Mouse (Mus musculus) kidney, embryonic 15.5 days (tissue): ENCODE data around the gene Fam19a4. TPM values are rescaled to one million over a fixed set of nuclear protein-coding genes. Genes with fewer than 3 reads are reported as not detected.
A peak's percentile ranks its signal among the peaks of the same experiment; 100 is the strongest.

Source experiments
- ATAC-seq: fragments of 200-750 bp; cut with Nextera tagmentation; replicated peaks from 2 replicates; pipeline ENCODE4 v1.8.0; 2017; ENCODE audit warnings: moderate TSS enrichment; ENCODE audit not compliant: low FRiP score
- H3K27ac ChIP-seq: fragments of 300-500 bp; sonication (generic); 2 replicates; pipeline ENCODE4 v1.5.1; 2015; ENCODE audit warnings: mild to moderate bottlenecking, inconsistent platforms
- H3K27me3 ChIP-seq: fragments of 300-500 bp; sonication (generic); 2 replicates; pipeline ENCODE4 v1.6.1; 2015; ENCODE audit warnings: inconsistent platforms
- H3K36me3 ChIP-seq: fragments of 300-500 bp; sonication (generic); 2 replicates; pipeline ENCODE4 v1.6.1; 2015; ENCODE audit warnings: inconsistent platforms
- H3K4me1 ChIP-seq: fragments of 300-500 bp; sonication (generic); 2 replicates; pipeline ENCODE4 v1.6.1; 2015; ENCODE audit warnings: inconsistent platforms
- H3K4me2 ChIP-seq: fragments of 300-500 bp; sonication (generic); 2 replicates; pipeline ENCODE4 v1.6.1; 2015; ENCODE audit warnings: moderate library complexity, mild to moderate bottlenecking, inconsistent platforms
- H3K4me3 ChIP-seq: fragments of 300-500 bp; sonication (generic); replicated peaks from 2 replicates; pipeline ENCODE4 v1.5.1; 2015; ENCODE audit warnings: mild to moderate bottlenecking, inconsistent platforms
- H3K9ac ChIP-seq: fragments of 300-500 bp; sonication (generic); 2 replicates; pipeline ENCODE4 v1.6.1; 2015; ENCODE audit warnings: mild to moderate bottlenecking, inconsistent platforms
- H3K9me3 ChIP-seq: fragments of 300-500 bp; sonication (generic); replicated peaks from 2 replicates; pipeline ENCODE4 v1.6.1; 2016; ENCODE audit warnings: inconsistent platforms
- WGBS: fragments of 180-500 bp; shearing (Covaris S2); methylation state at CpG from one replicate; pipeline ENCODE4 v1.1.7; 2015; ENCODE audit warnings: mixed read lengths; 5-methylcytosine and 5-hydroxymethylcytosine counted together
- polyA plus RNA-seq: library from polyadenylated mRNA; unstranded; fragments of >200 nt; fragmentation: Nextera tagmentation; extraction: Ambion mirVana; gene quantifications from 2 replicates; pipeline ENCODE4 v1.2.1, GENCODE M21; 2015

The Fam19a4 gene
- 0.98 and 1.00 TPM in 2 replicates for polyA plus RNA-seq

GRCm38 (mm10) chr6:97060074-97060681, at the start of gene Fam19a4:
Fam19a4 (minus strand) TSS chr6:97060413.
- peak; percentile 96 for ATAC-seq
- whole genome bisulfite sequencing: under 1% methylated on average over 30 of the region's 30 CpGs

GRCm38 (mm10) chr6:97106777-97107176, 46.6 kb upstream of the Fam19a4 start:
- 14% methylated on average over 2 of the region's 2 CpGs for WGBS
- Histone ChIP-seq H3K36me3 (peaks cover 4% of the 10 kb centered on the region), H3K9me3 (no peaks in the 10 kb centered on the region), H3K27ac (no peak overlapping the region), H3K27me3 (0 out of 2 replicates have a peak, but pooled peaks cover 15% of the 10 kb centered on the region), H3K9ac (no peak overlapping the region), H3K4me1 (peaks cover 7% of the 10 kb centered on the region), H3K4me3 (no peak overlapping the region), H3K4me2 (no peak overlapping the region)
- ATAC-seq: peak; percentile 77

More at GRCm38 (mm10) chr6:97060074-97060681, at the start of gene Fam19a4:
- Histone ChIP-seq H3K9me3 (no peaks in the 10 kb centered on the region), H3K9ac (no peak within 1 kb of the TSS; the same call in 1 of the 2 replicates), H3K4me2 (peak within 1 kb of the TSS; percentile 83), H3K4me3 (peak within 1 kb of the TSS; percentile 49), H3K36me3 (no peaks in the 10 kb centered on the region), H3K4me1 (peaks cover 14% of the 10 kb centered on the region), H3K27me3 (peaks cover 47% of the 10 kb centered on the region), H3K27ac (no peak within 1 kb of the TSS)

GRCm38 (mm10) chr6:97106106-97106505, 45.9 kb upstream of the Fam19a4 start:
- peaks cover 14% of the 10 kb centered on the region for H3K4me1 ChIP-seq
- ATAC-seq: no peak
- no peaks in the 10 kb centered on the region for H3K36me3 ChIP-seq
- H3K27ac ChIP-seq: no peak overlapping the region
- peaks cover 19% of the 10 kb centered on the region; the same call in 1 of the 2 replicates for H3K27me3 ChIP-seq
- no peak overlapping the region for H3K9ac ChIP-seq
- no peak overlapping the region for H3K4me2 ChIP-seq
- no peaks in the 10 kb centered on the region for H3K9me3 ChIP-seq
- H3K4me3 ChIP-seq: no peak overlapping the region
- 80% methylated on average over 8 of the region's 8 CpGs for WGBS

DNA sequence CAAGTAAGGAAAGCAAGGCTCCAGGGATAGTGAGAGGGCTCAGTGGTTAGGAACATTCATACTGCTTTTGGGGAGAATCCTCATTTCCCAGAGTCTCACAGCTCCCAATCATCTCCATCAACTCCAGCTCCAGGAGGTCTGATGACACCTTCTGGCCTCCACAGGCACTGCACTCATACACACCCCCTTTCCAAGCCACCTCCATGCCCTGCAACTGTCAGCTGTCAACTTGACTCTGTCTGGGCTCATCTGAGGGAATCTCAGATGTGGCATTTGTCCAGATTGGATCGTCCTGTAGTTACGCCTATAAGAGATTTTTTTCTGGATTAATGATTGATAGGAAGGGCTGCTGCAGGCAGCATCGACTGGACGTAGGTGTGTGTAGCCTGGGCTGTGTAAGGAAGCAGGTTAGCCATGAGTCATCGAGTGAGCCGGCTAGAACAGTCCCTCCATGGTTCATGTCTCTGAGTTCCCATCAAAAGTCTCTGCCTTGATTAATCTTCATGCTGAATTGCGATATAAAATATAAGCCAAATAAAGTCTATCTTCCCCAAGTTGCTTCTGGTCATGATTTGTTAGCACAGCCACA, 44.1 kb upstream of the Fam19a4 start:
- no peaks in the 10 kb centered on the region for H3K36me3 ChIP-seq
- H3K27me3 ChIP-seq: peaks cover 19% of the 10 kb centered on the region; the same call in 1 of the 2 replicates
- no peaks in the 10 kb centered on the region for H3K9me3 ChIP-seq
- H3K9ac ChIP-seq: no peak overlapping the region
- no peak overlapping the region for H3K4me3 ChIP-seq
- peaks cover 14% of the 10 kb centered on the region for H3K4me1 ChIP-seq
- WGBS: 70% methylated on average over 7 of the region's 7 CpGs
- ATAC-seq: peak; percentile 79
- H3K27ac ChIP-seq: no peak overlapping the region
- no peak overlapping the region for H3K4me2 ChIP-seq

DNA sequence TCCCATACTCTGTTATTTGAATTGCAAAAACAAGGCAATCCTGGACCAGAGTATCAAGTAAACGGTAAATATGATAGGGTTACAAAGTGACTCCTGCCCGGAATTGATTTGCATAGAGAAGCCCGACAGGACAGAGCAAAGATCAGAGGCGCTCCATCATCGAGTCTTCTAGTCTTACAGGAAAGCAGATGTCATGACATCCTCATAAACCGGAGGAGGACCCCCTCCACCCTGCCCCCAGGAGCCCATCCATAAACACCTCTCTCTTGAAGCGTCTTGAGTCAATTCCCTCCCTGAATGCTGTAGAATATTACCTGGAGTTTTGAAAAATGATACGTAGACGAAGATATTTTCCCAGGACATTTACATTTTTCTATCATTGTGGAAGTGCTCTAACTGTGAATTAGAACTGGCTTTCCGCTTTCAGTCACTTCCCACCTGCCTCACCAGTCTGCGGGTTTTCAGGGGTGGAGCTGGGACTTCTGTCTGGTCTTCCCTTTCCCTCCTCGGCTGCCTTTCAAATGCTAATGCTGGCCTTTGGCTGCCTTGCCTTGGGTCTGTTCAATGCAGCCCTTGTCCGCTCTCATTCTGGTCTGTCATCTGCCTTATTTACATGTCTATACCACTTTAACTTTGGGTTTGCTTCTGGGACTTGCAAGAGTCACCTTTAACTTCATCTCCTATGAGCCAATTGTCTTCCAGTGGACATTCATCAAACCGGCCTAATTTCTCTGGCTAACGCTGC, 41.9 kb upstream of the Fam19a4 start:
- H3K27ac ChIP-seq: no peak overlapping the region
- 0 out of 2 replicates have a peak overlapping the region, but pooled peaks have one; percentile 6 for H3K4me3 ChIP-seq
- peak overlapping the region; percentile 41 for H3K4me2 ChIP-seq
- H3K9me3 ChIP-seq: no peaks in the 10 kb centered on the region
- H3K36me3 ChIP-seq: no peaks in the 10 kb centered on the region
- no peak overlapping the region for H3K9ac ChIP-seq
- H3K27me3 ChIP-seq: peaks cover 19% of the 10 kb centered on the region; the same call in 1 of the 2 replicates
- peaks cover 14% of the 10 kb centered on the region for H3K4me1 ChIP-seq
- no peak for ATAC-seq
- WGBS: 7% methylated on average over 15 of the region's 15 CpGs

DNA sequence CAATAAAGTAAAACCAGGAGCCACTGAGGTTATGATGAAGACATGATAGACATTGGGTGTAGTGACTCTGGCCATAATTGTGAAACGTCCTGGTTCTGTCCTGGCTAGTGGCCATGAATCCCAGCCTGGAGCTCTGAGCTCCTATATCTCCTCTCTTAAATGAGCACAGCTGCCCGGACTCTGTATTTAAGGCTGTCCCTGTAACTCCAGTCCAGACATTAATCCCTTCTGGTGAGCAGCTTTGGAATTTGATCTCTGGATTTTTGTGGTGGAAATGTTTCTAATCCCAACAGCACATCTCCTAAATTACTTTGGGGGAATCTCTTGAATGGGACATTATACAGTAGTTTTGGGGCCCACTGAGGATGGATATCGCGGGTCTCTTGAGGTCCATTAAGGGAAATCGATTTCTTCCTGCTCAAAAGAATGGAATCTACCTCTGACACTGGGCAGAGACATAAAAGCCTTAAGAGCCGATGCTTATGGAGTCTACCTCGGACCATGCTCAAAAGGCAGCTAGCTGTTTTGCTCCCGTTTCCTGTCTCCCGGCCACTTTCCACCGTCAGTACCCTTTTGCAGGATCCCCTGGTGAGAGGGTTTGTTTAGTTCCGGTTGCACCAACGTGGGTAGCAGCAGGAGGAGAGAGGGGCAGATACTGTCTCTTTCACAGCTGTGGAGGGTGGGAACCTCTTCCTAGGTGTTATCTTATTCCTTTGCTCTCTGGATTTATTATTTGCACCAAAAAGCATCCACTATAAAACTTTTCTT, 41.2 kb upstream of the Fam19a4 start:
- peaks cover 19% of the 10 kb centered on the region; the same call in 1 of the 2 replicates for H3K27me3 ChIP-seq
- ATAC-seq: no peak; the same call in 1 of the 2 replicates
- WGBS: 12% methylated on average over 12 of the region's 12 CpGs
- H3K4me2 ChIP-seq: peak overlapping the region; percentile 41
- H3K9ac ChIP-seq: no peak overlapping the region
- no peaks in the 10 kb centered on the region for H3K9me3 ChIP-seq
- H3K27ac ChIP-seq: no peak overlapping the region
- H3K4me3 ChIP-seq: 0 out of 2 replicates have a peak overlapping the region, but pooled peaks have one; percentile 6
- H3K36me3 ChIP-seq: no peaks in the 10 kb centered on the region
- peaks cover 14% of the 10 kb centered on the region for H3K4me1 ChIP-seq

- WGBS: 94% methylated on average over 2 of the region's 2 CpGs
- H3K27ac ChIP-seq: no peak overlapping the region
- no peak overlapping the region for H3K4me3 ChIP-seq
- no peaks in the 10 kb centered on the region for H3K9me3 ChIP-seq
- H3K9ac ChIP-seq: no peak overlapping the region
- ATAC-seq: no peak
- no peaks in the 10 kb centered on the region for H3K36me3 ChIP-seq
- no peaks in the 10 kb centered on the region for H3K4me1 ChIP-seq
- H3K27me3 ChIP-seq: no peaks in the 10 kb centered on the region
- no peak overlapping the region for H3K4me2 ChIP-seq
Measured at GRCm38 (mm10) chr6:97082336-97082735, 22.1 kb upstream of the Fam19a4 start.

- Histone ChIP-seq H3K27ac (no peak overlapping the region), H3K36me3 (no peaks in the 10 kb centered on the region), H3K4me2 (no peak overlapping the region), H3K4me3 (no peak overlapping the region), H3K9me3 (no peaks in the 10 kb centered on the region), H3K9ac (no peak overlapping the region), H3K27me3 (no peaks in the 10 kb centered on the region), H3K4me1 (no peaks in the 10 kb centered on the region)
- no peak for ATAC-seq
- WGBS: 52% methylated on average over 9 of the region's 9 CpGs
Measured at GRCm38 (mm10) chr6:97080016-97080415, 19.8 kb upstream of the Fam19a4 start.

- ATAC-seq: no peak
- H3K36me3 ChIP-seq: no peaks in the 10 kb centered on the region
Measured at GRCm38 (mm10) chr6:97059599-97059998, 614 bp downstream of the Fam19a4 start.

DNA sequence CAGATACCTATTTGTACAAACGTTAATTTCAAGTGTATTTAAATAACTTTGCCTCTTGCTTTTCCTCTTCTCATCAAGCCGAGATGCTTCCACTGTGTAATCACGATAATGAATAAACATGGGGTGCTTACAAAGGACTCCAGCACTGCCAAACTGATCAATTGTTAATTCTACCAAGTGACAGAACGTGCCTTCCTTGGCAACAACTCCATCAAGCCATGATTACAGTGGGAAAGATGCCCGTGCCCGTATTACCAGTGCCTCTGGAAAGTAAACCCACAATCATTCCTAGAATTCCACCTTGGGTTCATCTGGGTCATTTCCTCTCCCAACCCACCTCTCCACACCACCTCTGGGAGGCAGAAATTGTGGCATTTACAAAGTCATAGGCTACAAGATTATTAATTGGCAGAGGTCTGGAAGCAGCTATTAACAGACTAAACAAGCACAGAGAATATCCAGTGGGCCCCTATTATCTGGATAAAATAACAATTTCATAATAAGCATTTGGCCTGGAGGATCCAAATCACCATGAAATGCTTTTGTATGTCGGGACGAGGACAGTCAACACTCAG, 7.9 kb downstream of the Fam19a4 start:
- peaks cover 2% of the 10 kb centered on the region for H3K27me3 ChIP-seq
- H3K4me1 ChIP-seq: no peaks in the 10 kb centered on the region
- H3K9ac ChIP-seq: no peak overlapping the region
- H3K4me3 ChIP-seq: no peak overlapping the region
- ATAC-seq: no peak
- 80% methylated on average over 8 of the region's 8 CpGs for WGBS
- H3K4me2 ChIP-seq: no peak overlapping the region
- H3K36me3 ChIP-seq: no peaks in the 10 kb centered on the region
- no peak overlapping the region for H3K27ac ChIP-seq
- no peaks in the 10 kb centered on the region for H3K9me3 ChIP-seq

More at GRCm38 (mm10) chr6:97059599-97059998, 614 bp downstream of the Fam19a4 start:
- Histone ChIP-seq H3K9ac (no peak overlapping the region; the same call in 1 of the 2 replicates), H3K4me3 (peak overlapping the region; percentile 49), H3K27ac (no peak overlapping the region), H3K27me3 (peaks cover 47% of the 10 kb centered on the region), H3K4me2 (peak overlapping the region; percentile 83), H3K9me3 (no peaks in the 10 kb centered on the region), H3K4me1 (peaks cover 14% of the 10 kb centered on the region)
- WGBS: 2% methylated on average over 10 of the region's 10 CpGs

- no peaks in the 10 kb centered on the region for H3K4me1 ChIP-seq
- no peaks in the 10 kb centered on the region for H3K36me3 ChIP-seq
- no peaks in the 10 kb centered on the region for H3K9me3 ChIP-seq
- WGBS: 33% methylated on average over 4 of the region's 4 CpGs
- H3K27ac ChIP-seq: no peak overlapping the region
- no peak overlapping the region for H3K4me3 ChIP-seq
- H3K4me2 ChIP-seq: no peak overlapping the region
- H3K27me3 ChIP-seq: no peaks in the 10 kb centered on the region
- no peak for ATAC-seq
- H3K9ac ChIP-seq: no peak overlapping the region
Measured at GRCm38 (mm10) chr6:97048403-97048802, 11.8 kb downstream of the Fam19a4 start.
